Mouse (Mus musculus) stomach, postnatal 0 days (tissue): ENCODE measurements around the gene Khsrp.

Experiments used
- CTCF ChIP-seq: IDR thresholded peaks from 2 replicates; pipeline ENCODE4 v1.5.1; 2016; ENCODE audit warnings: antibody characterized with exemption, low read depth, mild to moderate bottlenecking, moderate library complexity
- EP300 ChIP-seq: optimal IDR thresholded peaks from 2 replicates; pipeline ENCODE3; 2016; ENCODE audit warnings: antibody characterized with exemption

- TF ChIP-seq CTCF (no peak), EP300 (no peak)
Observed at GRCm38 (mm10) chr17:57063031-57063430, 31.7 kb upstream of the Khsrp start.
